Mouse (Mus musculus): ENCODE measurements around the gene Hamp2. TPM values are rescaled to one million over a fixed set of nuclear protein-coding genes. Genes with fewer than 3 reads are reported as not detected.

Hamp2 gene
- total and polyA plus RNA-seq, 2 experiments from 2014 or later, result not detected

- Histone ChIP-seq H3K27ac (ENCODE audit: low read depth) (no peak overlapping the region), H3K4me1 (ENCODE audit: control insufficient read depth, insufficient read depth) (no peaks in the 10 kb centered on the region), H3K4me2 (ENCODE audit: low read depth, low read length) (no peak overlapping the region), H3K9ac (replicated peaks; ENCODE audit: low read depth, low read length) (no peak overlapping the region), H3K4me3 (ENCODE audit: low read depth, low read length) (no peak overlapping the region), H3K9me3 (replicated peaks; ENCODE audit: control insufficient read depth, low read length) (no peaks in the 10 kb centered on the region), H3K36me3 (replicated peaks; ENCODE audit: control insufficient read depth, insufficient read depth, low read length) (no peaks in the 10 kb centered on the region), H3K27me3 (ENCODE audit: control insufficient read depth, insufficient read depth, low read length) (0 out of 2 replicates have a peak, but pooled peaks cover 6% of the 10 kb centered on the region)
- no peak for DNase-seq (ENCODE audit: low spot score)
- WGBS, result 75% methylated on average over 6 of the region's 6 CpGs
- TF ChIP-seq EP300 (IDR thresholded peaks at IDR 0.05; ENCODE audit: low read depth), result no peak
- no peak for TF ChIP-seq CTCF (IDR thresholded peaks at IDR 0.05; ENCODE audit: low read depth)
- no peak for ATAC-seq (ENCODE audit: insufficient read depth, low read depth)
Measured at GRCm38 (mm10) chr7:30878950-30879349, 45.5 kb downstream of the Hamp2 start.

DNA sequence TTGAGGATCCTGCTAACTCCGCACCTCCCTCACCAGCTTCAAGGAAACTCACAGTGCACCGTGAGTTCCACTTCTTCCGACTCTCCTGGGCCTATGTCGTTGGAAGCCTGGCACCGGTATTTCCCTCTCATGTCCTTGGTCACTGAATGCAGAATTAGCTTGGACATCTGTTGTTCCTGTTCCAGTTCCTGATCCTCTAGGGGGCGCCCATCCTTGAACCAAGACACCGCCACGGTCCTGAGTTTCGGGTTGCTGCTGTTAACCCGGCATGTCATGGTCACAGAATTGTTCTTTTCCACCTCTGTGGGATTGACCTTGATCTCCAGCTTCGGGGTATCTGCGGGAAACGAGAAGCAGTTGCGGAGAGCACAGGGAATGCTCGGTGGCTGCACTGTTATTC lies 51.4 kb downstream of the Hamp2 start:
- no peak overlapping the region for H3K4me2 ChIP-seq (ENCODE audit: low read depth, low read length)
- no peaks in the 10 kb centered on the region for H3K36me3 ChIP-seq (replicated peaks; ENCODE audit: control insufficient read depth, insufficient read depth, low read length)
- WGBS, result 18% methylated on average over 15 of the region's 15 CpGs
- no peaks in the 10 kb centered on the region for H3K9me3 ChIP-seq (replicated peaks; ENCODE audit: control insufficient read depth, low read length)
- DNase-seq (ENCODE audit: low spot score), result peak; percentile 55
- TF ChIP-seq CTCF (IDR thresholded peaks at IDR 0.05; ENCODE audit: low read depth) (peak; percentile 65), EP300 (IDR thresholded peaks at IDR 0.05; ENCODE audit: low read depth) (no peak)
- H3K27me3 ChIP-seq (ENCODE audit: control insufficient read depth, insufficient read depth, low read length), result 0 out of 2 replicates have a peak, but pooled peaks cover 3% of the 10 kb centered on the region
- H3K4me3 ChIP-seq (ENCODE audit: low read depth, low read length), result no peak overlapping the region
- no peak overlapping the region for H3K9ac ChIP-seq (replicated peaks; ENCODE audit: low read depth, low read length)
- no peaks in the 10 kb centered on the region for H3K4me1 ChIP-seq (ENCODE audit: control insufficient read depth, insufficient read depth)
- H3K27ac ChIP-seq (ENCODE audit: low read depth), result no peak overlapping the region
- ATAC-seq (ENCODE audit: insufficient read depth, low read depth), result no peak

Other genes starting within 250 kb of the Hamp2 start
- gene 2200002J24Rik, start 225.8 kb downstream of the Hamp2 start, total RNA-seq (2014; rRNA removed; ENCODE audit: low replicate concordance), result 1.5 and 6.6 TPM in 2 replicates
- gene 2200002J24Rik, start 225.8 kb downstream of the Hamp2 start, polyA plus RNA-seq (2015; fragmentation: Nextera tagmentation; extraction: Ambion mirVana), result 5.8 and 6.4 TPM in 2 replicates
- gene Atp4a, start 212.5 kb downstream of the Hamp2 start, total RNA-seq (2014; rRNA removed; ENCODE audit: low replicate concordance), result not detected in 2 replicates
- gene Atp4a, start 212.5 kb downstream of the Hamp2 start, polyA plus RNA-seq (2015; fragmentation: Nextera tagmentation; extraction: Ambion mirVana), result 0.04 TPM in 1 of 2 replicates, not detected in the other
- gene Tmem147, start 195.1 kb downstream of the Hamp2 start, total RNA-seq (2014; rRNA removed; ENCODE audit: low replicate concordance), result 228 and 261 TPM in 2 replicates
- gene Tmem147, start 195.1 kb downstream of the Hamp2 start, polyA plus RNA-seq (2015; fragmentation: Nextera tagmentation; extraction: Ambion mirVana), result 283 and 304 TPM in 2 replicates
- not detected in 2 replicates for gene Gapdhs, start 181.0 kb downstream of the Hamp2 start, total RNA-seq (2014; rRNA removed; ENCODE audit: low replicate concordance)
- gene Gapdhs, start 181.0 kb downstream of the Hamp2 start, polyA plus RNA-seq (2015; fragmentation: Nextera tagmentation; extraction: Ambion mirVana), result 0.16 TPM in 1 of 2 replicates, not detected in the other
- 0.23 and 4.6 TPM in 2 replicates for gene Sbsn, start 173.2 kb downstream of the Hamp2 start, total RNA-seq (2014; rRNA removed; ENCODE audit: low replicate concordance)
- gene Sbsn, start 173.2 kb downstream of the Hamp2 start, polyA plus RNA-seq (2015; fragmentation: Nextera tagmentation; extraction: Ambion mirVana), result 2.5 and 2.6 TPM in 2 replicates
- gene Dmkn, start 160.9 kb downstream of the Hamp2 start, total RNA-seq (2014; rRNA removed; ENCODE audit: low replicate concordance), result 1.1 and 8.1 TPM in 2 replicates
- gene Dmkn, start 160.9 kb downstream of the Hamp2 start, polyA plus RNA-seq (2015; fragmentation: Nextera tagmentation; extraction: Ambion mirVana), result 10.4 and 13.8 TPM in 2 replicates
- not detected in 2 replicates for gene Krtdap, start 136.8 kb downstream of the Hamp2 start, total RNA-seq (2014; rRNA removed; ENCODE audit: low replicate concordance)
- 0.40 and 1.3 TPM in 2 replicates for gene Krtdap, start 136.8 kb downstream of the Hamp2 start, polyA plus RNA-seq (2015; fragmentation: Nextera tagmentation; extraction: Ambion mirVana)
- gene Ffar2, start 100.9 kb downstream of the Hamp2 start, total RNA-seq (2014; rRNA removed; ENCODE audit: low replicate concordance), result not detected in 2 replicates
- 0.05 TPM in 2 replicates for gene Ffar2, start 100.9 kb downstream of the Hamp2 start, polyA plus RNA-seq (2015; fragmentation: Nextera tagmentation; extraction: Ambion mirVana)
- not detected in 2 replicates for gene Ffar3, start 68.5 kb downstream of the Hamp2 start, total RNA-seq (2014; rRNA removed; ENCODE audit: low replicate concordance)
- not detected in 2 replicates for gene Ffar3, start 68.5 kb downstream of the Hamp2 start, polyA plus RNA-seq (2015; fragmentation: Nextera tagmentation; extraction: Ambion mirVana)
- not detected in 2 replicates for gene Ffar1, start 63.1 kb downstream of the Hamp2 start, total RNA-seq (2014; rRNA removed; ENCODE audit: low replicate concordance)
- gene Ffar1, start 63.1 kb downstream of the Hamp2 start, polyA plus RNA-seq (2015; fragmentation: Nextera tagmentation; extraction: Ambion mirVana), result not detected in 2 replicates
- gene Cd22, start 44.3 kb downstream of the Hamp2 start, total RNA-seq (2014; rRNA removed; ENCODE audit: low replicate concordance), result not detected in 2 replicates
- gene Cd22, start 44.3 kb downstream of the Hamp2 start, polyA plus RNA-seq (2015; fragmentation: Nextera tagmentation; extraction: Ambion mirVana), result 0.08 and 0.23 TPM in 2 replicates
- gene Mag, start 9.8 kb downstream of the Hamp2 start, total RNA-seq (2014; rRNA removed; ENCODE audit: low replicate concordance), result 0.38 and 1.2 TPM in 2 replicates
- 0.07 and 0.10 TPM in 2 replicates for gene Mag, start 9.8 kb downstream of the Hamp2 start, polyA plus RNA-seq (2015; fragmentation: Nextera tagmentation; extraction: Ambion mirVana)
- 42.0 TPM in 1 of 2 replicates, not detected in the other for gene Hamp, start 19.4 kb upstream of the Hamp2 start, total RNA-seq (2014; rRNA removed; ENCODE audit: low replicate concordance)
- gene Hamp, start 19.4 kb upstream of the Hamp2 start, polyA plus RNA-seq (2015; fragmentation: Nextera tagmentation; extraction: Ambion mirVana), result 1.7 and 4.0 TPM in 2 replicates
- 101 and 109 TPM in 2 replicates for gene Usf2, start 32.1 kb upstream of the Hamp2 start, total RNA-seq (2014; rRNA removed; ENCODE audit: low replicate concordance)
- 16.5 and 16.7 TPM in 2 replicates for gene Usf2, start 32.1 kb upstream of the Hamp2 start, polyA plus RNA-seq (2015; fragmentation: Nextera tagmentation; extraction: Ambion mirVana)
- gene Lsr, start 48.8 kb upstream of the Hamp2 start, total RNA-seq (2014; rRNA removed; ENCODE audit: low replicate concordance), result 6.2 and 12.8 TPM in 2 replicates
- 4.0 and 4.1 TPM in 2 replicates for gene Lsr, start 48.8 kb upstream of the Hamp2 start, polyA plus RNA-seq (2015; fragmentation: Nextera tagmentation; extraction: Ambion mirVana)
- 0.77 TPM in 1 of 2 replicates, not detected in the other for gene Fam187b, start 49.1 kb upstream of the Hamp2 start, total RNA-seq (2014; rRNA removed; ENCODE audit: low replicate concordance)
- 0.18 and 0.58 TPM in 2 replicates for gene Fam187b, start 49.1 kb upstream of the Hamp2 start, polyA plus RNA-seq (2015; fragmentation: Nextera tagmentation; extraction: Ambion mirVana)
- gene Fxyd5, start 117.8 kb upstream of the Hamp2 start, total RNA-seq (2014; rRNA removed; ENCODE audit: low replicate concordance), result 54.3 and 69.7 TPM in 2 replicates
- 41.5 and 46.4 TPM in 2 replicates for gene Fxyd5, start 117.8 kb upstream of the Hamp2 start, polyA plus RNA-seq (2015; fragmentation: Nextera tagmentation; extraction: Ambion mirVana)
- gene Fxyd7, start 126.8 kb upstream of the Hamp2 start, total RNA-seq (2014; rRNA removed; ENCODE audit: low replicate concordance), result 5.8 TPM in 1 of 2 replicates, not detected in the other
- 0.67 and 0.72 TPM in 2 replicates for gene Fxyd7, start 126.8 kb upstream of the Hamp2 start, polyA plus RNA-seq (2015; fragmentation: Nextera tagmentation; extraction: Ambion mirVana)
- 499 and 572 TPM in 2 replicates for gene Fxyd1, start 132.5 kb upstream of the Hamp2 start, total RNA-seq (2014; rRNA removed; ENCODE audit: low replicate concordance)
- gene Fxyd1, start 132.5 kb upstream of the Hamp2 start, polyA plus RNA-seq (2015; fragmentation: Nextera tagmentation; extraction: Ambion mirVana), result 1,579 and 1,586 TPM in 2 replicates
- 0.27 and 2.7 TPM in 2 replicates for gene Lgi4, start 134.7 kb upstream of the Hamp2 start, total RNA-seq (2014; rRNA removed; ENCODE audit: low replicate concordance)
- gene Lgi4, start 134.7 kb upstream of the Hamp2 start, polyA plus RNA-seq (2015; fragmentation: Nextera tagmentation; extraction: Ambion mirVana), result 0.08 and 0.19 TPM in 2 replicates
- gene Fxyd3, start 152.0 kb upstream of the Hamp2 start, total RNA-seq (2014; rRNA removed; ENCODE audit: low replicate concordance), result 0.81 and 0.92 TPM in 2 replicates
- 0.66 and 2.4 TPM in 2 replicates for gene Fxyd3, start 152.0 kb upstream of the Hamp2 start, polyA plus RNA-seq (2015; fragmentation: Nextera tagmentation; extraction: Ambion mirVana)
- 6.7 and 10.5 TPM in 2 replicates for gene Hpn, start 190.6 kb upstream of the Hamp2 start, total RNA-seq (2014; rRNA removed; ENCODE audit: low replicate concordance)
- gene Hpn, start 190.6 kb upstream of the Hamp2 start, polyA plus RNA-seq (2015; fragmentation: Nextera tagmentation; extraction: Ambion mirVana), result 1.3 and 1.7 TPM in 2 replicates
- gene Scn1b, start 202.3 kb upstream of the Hamp2 start, total RNA-seq (2014; rRNA removed; ENCODE audit: low replicate concordance), result 4.7 and 28.3 TPM in 2 replicates
- gene Scn1b, start 202.3 kb upstream of the Hamp2 start, polyA plus RNA-seq (2015; fragmentation: Nextera tagmentation; extraction: Ambion mirVana), result 4.2 and 5.3 TPM in 2 replicates
- gene Gramd1a, start 231.2 kb upstream of the Hamp2 start, total RNA-seq (2014; rRNA removed; ENCODE audit: low replicate concordance), result 53.9 and 57.2 TPM in 2 replicates
- 25.9 and 27.0 TPM in 2 replicates for gene Gramd1a, start 231.2 kb upstream of the Hamp2 start, polyA plus RNA-seq (2015; fragmentation: Nextera tagmentation; extraction: Ambion mirVana)